Mouse (Mus musculus) neutrophil, adult 59 days (primary cell): ENCODE results near the gene Htr1f. TPM values are rescaled to one million over a fixed set of nuclear protein-coding genes. Genes with fewer than 3 reads are reported as not detected.

Experiments used
- total RNA-seq, 2 experiments: library from RNA; stranded (reverse); gene quantifications; 1 replicate in 1 of 2; 2 replicates in 1 of 2; pipeline ENCODE4 v1.2.4; 2023

The Htr1f gene
- not detected for total RNA-seq

DNA sequence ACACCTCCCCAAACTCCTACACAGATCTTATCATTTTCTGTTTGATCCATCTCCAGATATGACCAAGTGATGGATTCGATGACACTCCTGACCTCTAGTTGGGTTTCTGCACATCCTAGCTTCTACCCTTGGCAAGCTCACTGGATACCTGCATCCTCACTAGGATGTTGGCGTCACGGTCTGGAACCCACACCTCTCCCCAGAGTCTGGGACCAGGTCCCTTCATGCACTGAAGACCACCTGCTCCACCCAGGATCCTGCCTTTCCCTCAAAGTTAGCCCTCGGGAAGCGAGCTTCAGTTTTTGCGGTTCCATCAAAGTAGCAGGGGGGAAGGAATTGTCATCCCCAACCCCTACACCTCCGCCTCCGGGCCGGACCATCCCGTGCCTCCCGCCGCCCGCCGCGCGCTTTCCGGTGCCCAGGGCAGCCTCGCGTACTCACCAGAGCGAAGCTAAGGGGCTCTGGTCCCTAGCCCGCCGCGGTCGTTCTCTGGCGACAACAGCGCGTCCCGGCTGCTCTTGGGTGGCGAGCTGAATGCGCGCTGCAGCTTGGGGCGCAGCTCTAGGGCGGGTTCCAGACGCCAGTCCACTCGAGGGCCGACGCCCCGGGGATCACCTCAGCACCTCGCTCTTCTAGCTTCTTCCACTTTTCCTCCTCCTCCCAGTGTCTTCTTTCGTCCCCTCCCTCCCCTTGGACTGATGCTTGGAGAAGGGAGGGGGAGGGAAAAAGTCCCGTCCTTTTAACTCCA is at the start of gene Htr1f:
TSS of gene Htr1f (minus strand) at position 671 of the 748 bp plus-strand sequence.

